Mouse (Mus musculus) embryonic fibroblast, embryonic 13.5 days (primary cell): ENCODE measurements around the gene Nfic. TPM values are rescaled to one million over a fixed set of nuclear protein-coding genes. Genes with fewer than 3 reads are reported as not detected.

Experiments used
- H3K27ac ChIP-seq: 2 replicates; pipeline ENCODE4 v1.5.1; 2012; ENCODE audit warnings: low read length, control low read depth, inconsistent platforms; ENCODE audit not compliant: insufficient read depth
- H3K4me1 ChIP-seq: 2 replicates; pipeline ENCODE4 v1.6.1; 2011; ENCODE audit warnings: low read length; ENCODE audit not compliant: control insufficient read depth, insufficient read depth
- H3K4me3 ChIP-seq: 2 replicates; pipeline ENCODE4 v1.5.1; 2011; ENCODE audit warnings: mild to moderate bottlenecking, control low read depth, low read length; ENCODE audit not compliant: insufficient read depth
- CTCF ChIP-seq: IDR thresholded peaks from 2 replicates; pipeline ENCODE4 v1.5.1; 2011; ENCODE audit warnings: mild to moderate bottlenecking, control low read depth, low read length, moderate library complexity, borderline replicate concordance; ENCODE audit not compliant: insufficient read depth
- POLR2A ChIP-seq: IDR thresholded peaks from 2 replicates; pipeline ENCODE4 v1.6.1; 2011; ENCODE audit warnings: low read depth, mild to moderate bottlenecking, control low read depth, low read length, moderate library complexity
- polyA plus RNA-seq: library from polyadenylated mRNA; stranded (reverse); fragments of >200 nt; gene quantifications from 2 replicates; pipeline ENCODE4 v1.2.4, GENCODE M21; 2011; ENCODE audit warnings: low read depth; ENCODE audit not compliant: missing spikeins, insufficient read length

Gene Nfic
- polyA plus RNA-seq: 64.3 and 84.8 TPM in 2 replicates

DNA sequence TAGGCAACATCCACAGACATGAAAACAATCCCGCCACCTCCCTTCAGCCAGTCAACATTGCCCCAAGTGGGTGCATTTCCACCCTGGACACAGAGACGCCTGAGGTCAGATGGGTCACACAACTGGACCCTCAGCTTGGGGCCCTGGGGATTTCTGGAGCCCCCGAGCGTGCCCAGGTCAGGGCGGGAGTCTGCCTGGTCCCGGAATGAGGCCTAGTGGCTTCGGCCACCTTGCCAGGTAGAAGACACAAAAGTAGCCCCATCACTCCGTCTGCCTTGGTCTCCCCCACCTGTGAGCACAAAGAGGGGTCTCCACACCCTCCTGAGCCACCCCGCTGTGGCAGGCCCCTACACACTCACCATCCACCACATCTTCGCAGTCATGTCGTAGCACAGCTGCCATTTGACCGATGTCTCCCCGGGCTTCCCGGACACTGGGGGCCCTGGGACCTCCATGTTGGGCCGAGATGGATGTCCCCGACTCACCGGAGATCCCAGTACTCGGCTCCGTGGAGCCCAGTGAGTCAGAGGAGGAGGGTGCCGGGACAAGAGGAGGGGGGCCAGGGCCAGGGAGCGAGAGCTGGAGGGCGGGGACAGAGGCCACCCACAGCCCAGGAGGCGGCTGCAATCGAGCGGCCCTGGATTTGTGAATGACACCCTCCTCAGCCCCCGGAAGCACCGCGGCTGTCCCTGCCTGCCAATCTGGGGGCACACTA, at the start of gene Nfic:
Gene Nfic (minus strand): TSS at position 455 of the 715 bp plus-strand sequence.
- no peak within 1 kb of the TSS for H3K27ac ChIP-seq
- no peak within 1 kb of the TSS for H3K4me3 ChIP-seq
- TF ChIP-seq POLR2A: no peak
- no peaks in the 10 kb centered on the region for H3K4me1 ChIP-seq

DNA sequence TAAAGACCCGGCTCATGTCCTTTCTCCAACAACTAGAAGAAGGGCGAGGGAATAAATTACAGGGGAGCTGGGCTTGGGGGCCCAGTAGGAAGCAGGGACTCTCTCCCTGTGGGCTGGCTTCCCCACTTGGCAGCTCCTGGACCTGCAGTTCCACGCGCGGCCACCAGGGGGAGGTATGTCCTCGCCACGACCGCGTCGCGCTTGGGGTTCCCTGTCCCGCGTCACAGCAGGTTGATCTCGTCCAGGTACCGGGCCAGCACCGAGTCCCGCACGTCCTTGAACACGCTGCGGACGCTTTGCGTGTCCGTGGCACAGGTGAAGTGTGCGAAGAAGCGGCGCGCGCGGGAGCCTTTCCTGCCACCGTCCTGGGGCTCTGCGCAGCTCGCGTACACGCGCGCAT, 47.2 kb upstream of the Nfic start:
- H3K27ac ChIP-seq: no peak overlapping the region
- no peak overlapping the region for H3K4me3 ChIP-seq
- H3K4me1 ChIP-seq: no peaks in the 10 kb centered on the region
- TF ChIP-seq CTCF (peak; percentile 99), POLR2A (no peak)

DNA sequence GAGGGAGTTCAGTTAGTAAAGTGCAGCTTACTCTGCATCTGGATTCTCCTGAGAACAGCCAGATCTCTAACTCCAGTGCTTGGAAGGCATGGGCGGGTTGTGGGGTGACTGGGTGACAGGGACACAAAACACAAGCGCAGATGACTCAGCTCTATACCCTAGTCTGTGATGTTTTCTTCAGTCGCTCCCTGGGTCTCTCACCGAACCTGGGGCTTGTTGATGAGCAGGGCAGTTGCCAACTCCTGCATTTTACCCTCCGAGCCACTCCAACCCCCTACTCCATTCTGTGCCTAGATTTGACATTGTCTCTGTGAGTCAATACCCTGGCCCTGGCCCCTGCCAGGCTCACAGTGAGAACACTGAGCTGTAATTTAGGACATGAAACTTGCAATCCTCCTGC, 46.4 kb upstream of the Nfic start:
- no peak overlapping the region for H3K4me3 ChIP-seq
- no peak overlapping the region for H3K27ac ChIP-seq
- no peaks in the 10 kb centered on the region for H3K4me1 ChIP-seq
- no peak for TF ChIP-seq CTCF

DNA sequence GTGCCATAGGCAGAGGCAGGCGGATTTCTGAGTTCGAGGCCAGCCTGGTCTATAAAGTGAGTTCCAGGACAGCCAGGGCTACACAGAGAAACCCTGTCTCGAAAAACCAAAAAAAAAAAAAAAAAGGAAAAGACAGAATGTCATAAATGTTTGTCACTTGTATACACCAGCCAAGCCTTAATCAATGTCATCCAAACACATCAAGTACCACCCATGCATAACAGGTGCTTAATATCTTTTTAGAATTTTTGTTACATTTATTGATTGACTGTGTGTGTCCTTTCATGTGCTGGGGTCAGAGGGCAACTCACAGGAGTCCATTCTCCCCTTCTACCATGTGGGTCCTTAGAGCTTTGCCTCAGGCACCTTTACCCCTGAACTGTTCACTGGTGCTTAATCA, 44.6 kb upstream of the Nfic start, which contains the start of gene S1pr4:
Gene S1pr4 (minus strand): TSS at position 101 of the 400 bp plus-strand sequence.
- no peak within 1 kb of the TSS for H3K27ac ChIP-seq

GRCm38 (mm10) chr10:81499250-81499901, 43.9 kb upstream of the Nfic start:
- TF ChIP-seq POLR2A (no peak), CTCF (no peak)
- no peak overlapping the region for H3K4me3 ChIP-seq
- no peaks in the 10 kb centered on the region for H3K4me1 ChIP-seq
- H3K27ac ChIP-seq: no peak overlapping the region

More for the DNA sequence above, 44.6 kb upstream of the Nfic start, which contains the start of gene S1pr4:
- Histone ChIP-seq H3K4me1 (no peaks in the 10 kb centered on the region), H3K4me3 (no peak within 1 kb of the TSS)
- no peak for TF ChIP-seq POLR2A
- no peak for TF ChIP-seq CTCF

DNA sequence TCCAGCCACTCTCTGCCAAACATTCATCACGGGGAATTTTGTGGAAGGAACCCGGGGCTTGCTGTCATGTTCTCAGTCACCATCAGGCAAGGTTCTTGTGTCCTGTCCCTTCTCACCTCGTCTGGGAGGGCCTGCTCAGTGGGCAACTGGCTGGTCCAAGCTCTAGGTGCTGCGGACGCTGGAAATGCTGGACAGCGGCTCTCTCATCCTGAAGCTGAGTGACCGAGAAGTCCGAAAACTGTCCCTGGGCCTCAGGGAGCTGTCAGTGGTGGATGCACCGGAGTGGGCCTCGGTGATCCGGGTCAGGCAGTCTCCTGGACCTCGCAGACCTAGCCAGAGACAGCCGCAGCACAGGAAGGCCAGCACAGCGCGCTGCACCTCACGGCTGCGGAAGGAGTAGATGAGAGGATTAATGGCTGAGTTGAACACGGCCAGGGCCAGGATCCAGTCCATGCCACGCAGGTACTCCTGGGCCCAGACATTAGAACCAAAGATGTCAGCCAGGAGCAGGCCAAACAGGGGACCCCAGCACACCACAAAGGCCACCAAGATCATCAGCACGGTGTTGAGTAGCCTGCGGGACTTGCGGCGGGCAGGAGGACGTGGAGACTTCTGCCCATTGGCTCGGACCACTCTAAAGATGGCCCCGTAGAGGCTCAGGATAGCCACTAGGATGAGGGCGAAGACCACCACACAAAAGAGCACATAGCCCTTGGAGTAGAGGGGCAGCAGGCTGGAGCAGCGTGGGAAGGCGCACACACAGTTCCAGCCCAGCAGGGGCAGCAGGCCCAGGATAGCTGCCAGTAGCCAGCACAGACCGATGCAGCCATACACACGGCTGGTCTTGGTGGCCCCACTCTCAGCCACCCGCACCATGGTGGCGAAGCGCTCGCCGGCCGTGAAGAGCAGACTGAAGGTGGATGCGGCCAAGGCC, 43.1 kb upstream of the Nfic start:
- H3K4me1 ChIP-seq: no peaks in the 10 kb centered on the region
- TF ChIP-seq POLR2A: no peak
- TF ChIP-seq CTCF: no peak
- no peak overlapping the region for H3K4me3 ChIP-seq
- no peak overlapping the region for H3K27ac ChIP-seq

DNA sequence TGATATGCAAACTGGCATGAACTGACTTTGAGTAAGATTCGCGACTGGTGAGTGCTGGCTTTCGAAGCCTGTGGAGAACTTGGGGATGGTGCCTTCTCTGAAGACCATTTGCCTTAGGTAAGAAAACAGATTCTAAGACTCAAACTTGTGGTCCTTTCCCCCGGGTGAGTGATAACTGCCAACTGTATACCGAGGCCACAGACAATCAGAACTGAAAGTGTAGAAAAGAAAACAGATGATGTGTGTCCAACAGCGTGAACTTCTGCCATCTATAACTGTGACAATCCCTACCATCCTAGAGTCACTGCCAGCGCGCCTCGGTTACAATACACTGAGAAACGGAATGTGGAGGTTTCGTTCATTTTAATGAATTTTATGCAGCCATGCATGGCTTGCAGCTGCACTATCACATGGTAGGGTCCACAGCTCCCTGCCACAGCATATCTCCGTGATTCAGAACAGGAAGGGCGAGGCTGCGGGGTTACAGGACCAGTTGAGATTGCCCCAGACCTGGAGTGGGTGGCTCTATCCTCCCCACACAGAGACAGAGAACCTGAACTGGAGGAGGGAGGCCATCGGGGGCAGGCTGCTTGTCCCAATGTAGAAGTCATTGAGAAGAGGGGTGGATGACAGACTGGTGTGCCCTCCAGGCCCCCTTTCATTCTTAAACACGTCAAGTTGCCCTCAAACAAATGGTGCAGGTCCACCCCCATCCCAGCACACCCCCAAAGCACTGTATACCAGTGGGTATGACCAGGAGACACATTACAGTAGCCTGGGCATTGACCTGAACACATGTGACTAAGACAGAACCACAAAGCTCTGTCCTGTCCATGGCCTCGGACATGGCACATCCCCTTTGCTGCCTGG, 42.2 kb upstream of the Nfic start:
- no peak overlapping the region for H3K4me3 ChIP-seq
- TF ChIP-seq POLR2A (no peak), CTCF (no peak)
- no peaks in the 10 kb centered on the region for H3K4me1 ChIP-seq
- no peak overlapping the region for H3K27ac ChIP-seq

GRCm38 (mm10) chr10:81496969-81497368, 41.5 kb upstream of the Nfic start:
- TF ChIP-seq POLR2A (no peak), CTCF (no peak)
- Histone ChIP-seq H3K4me3 (peak overlapping the region; percentile 60), H3K4me1 (no peaks in the 10 kb centered on the region), H3K27ac (no peak overlapping the region)
